Mouse (Mus musculus) brown adipose tissue, adult 24 weeks (tissue): ENCODE measurements around the gene Sema4b. TPM values are rescaled to one million over a fixed set of nuclear protein-coding genes. Genes with fewer than 3 reads are reported as not detected.

Experiments used
- H3K27ac ChIP-seq: fragments of 200-500 bp; replicated peaks from 2 replicates; pipeline ENCODE4 v1.5.1; 2012; ENCODE audit warnings: low read depth, mild to moderate bottlenecking, low read length
- H3K4me1 ChIP-seq: fragments of 200-500 bp; 2 replicates; pipeline ENCODE4 v1.6.1; 2012; ENCODE audit warnings: low read length, mixed read lengths; ENCODE audit not compliant: control insufficient read depth, insufficient read depth, insufficient read length
- H3K4me3 ChIP-seq: fragments of 200-500 bp; 2 replicates; pipeline ENCODE4 v1.5.1; 2012; ENCODE audit warnings: low read depth, mild to moderate bottlenecking, low read length, moderate library complexity; ENCODE audit not compliant: insufficient read depth
- polyA plus RNA-seq: library from polyadenylated mRNA; stranded (reverse); fragments of >200 nt; gene quantifications from 2 replicates; pipeline ENCODE4 v1.2.4, GENCODE M21; 2012; ENCODE audit not compliant: missing spikeins, insufficient read depth, insufficient read length

Sema4b gene
- polyA plus RNA-seq, 1 experiment: 15.1 TPM

GRCm38 (mm10) chr7:80199286-80199685 lies 12.6 kb downstream of the Sema4b start:
- peak overlapping the region; percentile 66 for H3K27ac ChIP-seq
- H3K4me1 ChIP-seq: peaks cover 29% of the 10 kb centered on the region

DNA sequence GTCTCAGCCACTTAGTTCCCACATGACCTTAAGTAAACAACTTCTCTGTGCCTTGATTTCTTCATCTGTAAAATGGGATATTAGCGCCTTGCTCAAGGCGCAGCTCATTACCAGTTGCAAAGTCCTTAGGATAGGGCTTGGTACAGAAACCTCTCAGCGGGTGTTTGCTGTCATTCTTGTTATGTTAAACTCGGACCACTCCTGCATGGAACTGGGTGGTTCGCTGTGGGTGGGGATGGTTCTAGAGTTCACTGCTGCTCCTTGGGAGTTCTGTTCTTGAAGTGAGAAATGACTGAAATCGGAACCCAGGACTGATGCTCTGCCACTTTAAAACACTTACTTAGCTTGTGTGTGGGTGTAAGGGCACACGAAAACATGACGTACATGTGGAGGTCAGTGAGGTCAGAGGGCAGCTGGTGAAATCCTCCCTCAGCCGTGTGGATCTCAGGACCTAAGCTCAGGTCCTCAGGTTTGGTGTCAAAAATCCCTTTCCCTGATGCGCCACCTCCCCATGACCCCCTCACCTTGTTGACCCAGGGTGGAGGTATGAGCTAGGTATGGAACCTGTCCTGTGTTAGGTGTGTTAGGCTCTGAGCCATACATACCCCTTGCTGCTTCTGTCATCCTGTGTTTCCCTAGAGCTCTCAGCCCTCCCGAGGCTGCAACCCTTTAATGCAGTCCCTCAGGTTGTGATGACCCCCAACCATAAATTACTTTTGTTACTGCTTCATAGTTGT lies 13.4 kb downstream of the Sema4b start:
- peak overlapping the region; percentile 51 for H3K27ac ChIP-seq
- H3K4me1 ChIP-seq: peaks cover 26% of the 10 kb centered on the region
- H3K4me3 ChIP-seq: peak overlapping the region; percentile 87

More at GRCm38 (mm10) chr7:80199286-80199685, 12.6 kb downstream of the Sema4b start:
- peak overlapping the region; percentile 87 for H3K4me3 ChIP-seq

- H3K4me3 ChIP-seq: peak overlapping the region; percentile 87
- peaks cover 26% of the 10 kb centered on the region for H3K4me1 ChIP-seq
- H3K27ac ChIP-seq: peak overlapping the region; percentile 51
Observed at GRCm38 (mm10) chr7:80200588-80200945, 13.9 kb downstream of the Sema4b start.

- Histone ChIP-seq H3K4me3 (no peak overlapping the region), H3K27ac (peak overlapping the region; percentile 63), H3K4me1 (peaks cover 27% of the 10 kb centered on the region)
Observed at GRCm38 (mm10) chr7:80200963-80201539, 14.4 kb downstream of the Sema4b start.

- no peak overlapping the region for H3K4me3 ChIP-seq
- peak overlapping the region; percentile 63 for H3K27ac ChIP-seq
- peaks cover 37% of the 10 kb centered on the region for H3K4me1 ChIP-seq
Observed at GRCm38 (mm10) chr7:80201888-80202540, 15.4 kb downstream of the Sema4b start.

GRCm38 (mm10) chr7:80202961-80203360 lies 16.3 kb downstream of the Sema4b start:
- Histone ChIP-seq H3K27ac (peak overlapping the region; percentile 63), H3K4me3 (no peak overlapping the region), H3K4me1 (peaks cover 44% of the 10 kb centered on the region)

GRCm38 (mm10) chr7:80203638-80204096 lies 17.0 kb downstream of the Sema4b start:
- H3K4me1 ChIP-seq: peaks cover 49% of the 10 kb centered on the region
- no peak overlapping the region for H3K4me3 ChIP-seq
- peak overlapping the region; percentile 61 for H3K27ac ChIP-seq

GRCm38 (mm10) chr7:80204362-80204761 lies 17.7 kb downstream of the Sema4b start:
- H3K4me1 ChIP-seq: peaks cover 56% of the 10 kb centered on the region
- H3K27ac ChIP-seq: no peak overlapping the region
- no peak overlapping the region for H3K4me3 ChIP-seq

DNA sequence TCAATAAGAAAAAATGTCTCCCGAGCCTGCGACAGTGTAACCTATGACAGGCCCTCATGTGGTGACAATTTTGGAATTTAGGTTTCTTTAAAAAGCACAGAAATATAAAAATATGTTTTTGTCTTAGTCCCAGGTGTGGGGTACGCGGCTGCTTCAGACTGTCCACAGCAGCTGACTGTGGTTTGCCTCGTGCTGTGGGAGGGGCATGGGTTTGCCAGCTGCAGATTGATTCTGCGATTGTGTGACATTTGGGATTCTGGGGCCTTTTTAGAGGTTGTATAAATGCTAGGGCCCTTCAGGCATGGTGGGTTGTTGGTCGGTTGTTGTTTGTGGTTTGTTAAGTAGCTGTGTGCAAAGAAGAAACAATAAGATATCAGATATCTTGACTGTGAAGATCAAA lies 18.3 kb downstream of the Sema4b start:
- Histone ChIP-seq H3K4me1 (peaks cover 56% of the 10 kb centered on the region), H3K4me3 (no peak overlapping the region), H3K27ac (no peak overlapping the region)

- H3K27ac ChIP-seq: 0 out of 2 replicates have a peak overlapping the region, but pooled peaks have one; percentile 14
- peaks cover 50% of the 10 kb centered on the region for H3K4me1 ChIP-seq
- no peak overlapping the region for H3K4me3 ChIP-seq
Observed at GRCm38 (mm10) chr7:80205705-80206589, 19.3 kb downstream of the Sema4b start.

GRCm38 (mm10) chr7:80207314-80207731 lies 20.7 kb downstream of the Sema4b start:
- H3K27ac ChIP-seq: no peak overlapping the region
- H3K4me3 ChIP-seq: no peak overlapping the region
- peaks cover 38% of the 10 kb centered on the region for H3K4me1 ChIP-seq

DNA sequence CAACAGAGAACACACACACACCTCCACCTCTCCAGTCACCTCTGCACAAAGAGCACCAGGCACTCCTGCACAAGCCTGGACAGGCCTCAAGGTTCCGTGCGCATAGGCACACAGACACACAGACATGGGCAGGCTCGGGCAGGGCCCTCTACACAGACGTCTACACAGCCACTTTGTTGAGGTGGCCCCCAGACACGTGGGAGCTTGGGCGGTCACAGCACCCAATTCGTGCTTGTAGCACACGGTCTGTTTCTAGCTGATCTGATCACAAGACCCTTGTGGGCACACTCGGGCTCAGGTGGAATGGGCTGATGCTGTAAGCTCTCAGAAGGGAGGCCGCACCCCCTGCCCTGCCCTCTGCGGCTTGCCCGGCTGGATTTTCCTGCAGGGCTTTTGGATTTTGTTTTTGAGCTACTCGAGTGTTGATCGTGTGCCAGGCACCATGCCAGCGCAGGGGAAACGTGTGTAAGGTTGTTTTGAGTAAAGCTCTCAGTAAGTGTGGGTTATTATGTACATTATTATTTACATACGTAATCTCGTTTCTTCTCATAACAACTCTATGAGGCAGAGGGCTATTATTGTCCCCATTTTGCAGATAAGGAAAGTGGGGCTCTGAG lies 21.5 kb downstream of the Sema4b start:
- H3K4me1 ChIP-seq: peaks cover 34% of the 10 kb centered on the region
- no peak overlapping the region for H3K4me3 ChIP-seq
- no peak overlapping the region for H3K27ac ChIP-seq

- Histone ChIP-seq H3K4me1 (peaks cover 31% of the 10 kb centered on the region), H3K4me3 (no peak overlapping the region), H3K27ac (no peak overlapping the region)
Observed at GRCm38 (mm10) chr7:80208738-80209430, 22.2 kb downstream of the Sema4b start.

DNA sequence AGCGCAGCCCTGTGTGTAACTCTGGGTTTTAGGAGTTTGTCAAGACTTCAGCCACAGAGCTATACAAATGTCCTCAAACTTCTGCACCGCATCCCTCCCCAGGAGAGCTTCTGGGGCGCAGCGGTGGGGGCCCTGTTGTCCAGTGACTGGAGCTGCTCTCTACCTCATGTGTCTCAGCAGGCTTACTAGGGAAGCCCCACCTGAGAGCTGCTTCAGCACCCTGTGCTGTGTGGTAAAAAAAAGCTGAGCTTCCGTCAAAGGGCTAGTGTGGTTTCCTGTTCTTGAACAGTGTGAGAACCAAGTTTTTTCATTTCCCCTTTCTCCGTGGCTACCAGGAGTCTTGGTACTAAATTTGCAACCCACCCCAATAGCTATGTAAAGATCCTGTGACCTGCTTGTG lies 23.0 kb downstream of the Sema4b start:
- Histone ChIP-seq H3K4me1 (peaks cover 30% of the 10 kb centered on the region), H3K27ac (no peak overlapping the region), H3K4me3 (no peak overlapping the region)
